ENCODE assay signal across 8 mouse cellular contexts in the genomic region with DNA sequence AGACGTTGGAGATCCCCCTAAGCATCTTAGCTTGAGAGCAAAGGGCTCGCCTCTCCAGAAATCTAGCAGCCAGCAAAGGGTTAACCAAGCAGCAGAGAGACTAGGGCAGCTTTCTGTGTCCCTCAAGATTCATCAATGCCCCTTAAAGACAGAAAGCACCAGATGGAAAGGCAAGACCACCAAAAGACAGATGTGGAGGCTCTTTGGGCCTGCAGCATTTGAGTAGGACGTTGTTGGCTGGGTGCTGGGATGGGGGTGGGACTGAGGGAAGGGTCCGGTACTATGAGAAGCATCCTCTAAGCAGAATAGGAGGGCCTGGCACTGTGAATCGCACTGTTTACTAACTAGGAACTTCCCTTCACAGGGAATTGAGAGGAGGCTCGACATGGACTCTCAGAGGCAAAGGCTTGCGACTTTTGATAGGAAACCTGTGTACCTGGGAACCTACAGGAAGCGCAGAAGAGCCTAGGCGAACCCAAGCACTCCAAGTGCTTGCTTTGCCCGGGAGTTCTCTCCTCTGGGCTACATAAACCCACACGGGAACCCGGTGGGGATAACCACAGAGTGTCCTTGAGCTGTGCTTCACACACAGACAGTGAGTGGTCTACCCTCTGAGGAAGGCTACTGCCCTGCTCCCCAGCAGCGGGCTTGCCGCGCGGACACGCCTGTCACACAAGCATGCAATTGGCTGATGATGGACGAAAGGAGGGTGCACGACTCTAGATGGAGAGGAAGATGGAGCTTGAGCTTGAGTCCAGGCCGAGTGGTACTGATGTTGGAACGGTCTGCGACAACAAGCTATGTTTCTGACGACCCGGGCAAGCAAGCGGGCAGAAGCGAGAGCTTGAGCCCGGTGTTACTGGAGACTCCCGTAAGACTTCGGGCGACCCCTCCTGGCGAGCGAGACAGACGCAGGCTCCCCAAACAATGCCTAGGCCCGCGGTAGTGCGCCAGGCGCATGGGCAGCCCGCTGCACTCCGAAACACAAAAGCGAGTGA. TPM values are rescaled to one million over a fixed set of nuclear protein-coding genes. Genes with fewer than 3 reads are reported as not detected.
A peak's percentile ranks its signal among the peaks of the same experiment; 100 is the strongest.
DNase-seq lines count a peak whose midpoint lies in the region; ATAC-seq lines count a peak whose summit lies in the region.

No protein-coding gene starts in this region.

- H3K27ac ChIP-seq in intestine, embryonic 15.5 days: no peak overlapping the region

- H3K36me3 ChIP-seq in intestine, embryonic 15.5 days: no peaks in the 10 kb centered on the region

- DNase-seq in embryo, embryonic 11.5 days (ENCODE audit: low read depth, low spot score): peak; percentile 79
- DNase-seq in gastrocnemius, postnatal 4 days (ENCODE audit: low spot score in 2 of 2): peak; percentile 75 to 88
- DNase-seq in left cerebral cortex, adult 9 months (ENCODE audit: low spot score in 2 of 2): peak; percentile 18 to 66
- DNase-seq in right cerebral cortex, adult 2 months (ENCODE audit: low spot score in 2 of 2): peak; percentile 77 to 79
- peak; percentile 76 for DNase-seq in urinary bladder, postnatal 25 days (ENCODE audit: low spot score)

- peak overlapping the region; percentile 91 for H3K4me2 ChIP-seq in intestine, embryonic 15.5 days (replicated peaks)

- peaks cover 15% of the 10 kb centered on the region for H3K27me3 ChIP-seq in intestine, embryonic 15.5 days (replicated peaks)

- H3K9me3 ChIP-seq in intestine, embryonic 15.5 days: no peaks in the 10 kb centered on the region

- H3K4me3 ChIP-seq in intestine, embryonic 15.5 days (replicated peaks): peak overlapping the region; percentile 38

- peak; percentile 63 for ATAC-seq in activated CD4-positive, CD25-positive, alpha-beta regulatory T cell, adult 4 months
- ATAC-seq in intestine, embryonic 15.5 days: peak; percentile 85
- ATAC-seq in megakaryocyte, adult 5-6 weeks (ENCODE audit: poor library complexity, severe bottlenecking): peak; percentile 71

- 6% methylated on average over 40 of the region's 40 CpGs for WGBS in intestine, embryonic 15.5 days

- peak overlapping the region; percentile 32; the same call in 1 of the 2 replicates for H3K9ac ChIP-seq in intestine, embryonic 15.5 days

- H3K4me1 ChIP-seq in intestine, embryonic 15.5 days (replicated peaks): peaks cover 14% of the 10 kb centered on the region

RNA-seq across cellular contexts. Expression of a gene that starts 2.3 kb away (rescaled TPM):
- 10 to 100 TPM in 1 of 2 experiments, 1 to 10 TPM in 1; 4.7 to 10.3 TPM for polyA plus RNA-seq in activated CD4-positive, CD25-positive, alpha-beta regulatory T cell, adult 4 months (2017; shearing (Covaris generic))
- 10 to 100 TPM; 36.2 to 38.2 TPM for total RNA-seq in gastrocnemius, postnatal 4 days (2021)
- polyA plus RNA-seq in intestine, embryonic 15.5 days (2015; fragmentation: Nextera tagmentation; extraction: Ambion mirVana): 93.8 and 109 TPM in 2 replicates
- not detected in 2 replicates for total RNA-seq in megakaryocyte, adult 5-6 weeks (2015)
- total RNA-seq in megakaryocyte, adult 5-6 weeks (2017): not detected in 2 replicates

Comparison
In these comparisons a context has a peak if more than half of its experiments do, and no peak if none do; other contexts are left out.
1. RNA of a gene that starts 2.3 kb away (total RNA-seq): 36.2 to 38.2 TPM in gastrocnemius, postnatal 4 days; not detected in megakaryocyte, adult 5-6 weeks; every median in the first group is over 10 times any median in the second.
2. Peak in every context shown above with its lines, with median percentiles within 50 percentile points of each other: ATAC-seq and DNase-seq.